Mouse (Mus musculus): Measurements from ENCODE around the gene Enpp3.

- TF ChIP-seq CTCF (IDR thresholded peaks at IDR 0.05; ENCODE audit: low read depth), result peak; percentile 99
- TF ChIP-seq EP300 (IDR thresholded peaks at IDR 0.05; ENCODE audit: low read depth), result no peak
Measured at GRCm38 (mm10) chr10:24869760-24870290, 27.2 kb upstream of the Enpp3 start, which contains the start of gene Med23.
